Mouse (Mus musculus): ENCODE data around the gene Cask. TPM values are rescaled to one million over a fixed set of nuclear protein-coding genes. Genes with fewer than 3 reads are reported as not detected.

Gene Cask
- polyA plus RNA-seq, 1 experiment from 2014 or later: 16.5 TPM

DNA sequence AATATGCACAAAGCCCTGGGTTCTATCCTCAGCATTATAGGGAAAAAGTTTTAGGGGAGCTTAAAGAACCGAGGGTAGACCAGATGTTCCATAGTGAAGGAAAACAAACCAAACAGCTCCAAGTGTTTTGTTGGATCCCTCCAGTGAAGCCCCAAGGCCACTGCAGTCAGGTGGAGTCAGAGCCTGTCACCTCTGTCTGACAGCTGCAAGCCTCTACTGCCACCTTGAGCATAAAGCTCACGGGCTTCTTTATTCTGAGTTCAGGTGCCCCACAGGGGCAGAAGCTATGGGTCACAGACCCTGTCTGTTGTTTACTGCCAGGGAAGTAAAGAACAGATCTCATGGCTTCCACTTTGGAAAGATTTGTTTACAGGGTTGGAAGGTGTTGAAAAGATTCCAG is 338.0 kb downstream of the Cask start:
- 50% methylated on average over 2 of the region's 2 CpGs for WGBS
- ATAC-seq (ENCODE audit: insufficient number of reproducible peaks, insufficient read depth, low FRiP score, low TSS enrichment, low read depth): no peak
- Histone ChIP-seq H3K36me3 (no peaks in the 10 kb centered on the region), H3K4me3 (no peak overlapping the region), H3K4me2 (no peak overlapping the region), H3K4me1 (no peaks in the 10 kb centered on the region), H3K27me3 (peaks cover 22% of the 10 kb centered on the region; the same call in 1 of the 2 replicates), H3K27ac (no peak overlapping the region), H3K9ac (no peak overlapping the region), H3K9me3 (no peaks in the 10 kb centered on the region)

DNA sequence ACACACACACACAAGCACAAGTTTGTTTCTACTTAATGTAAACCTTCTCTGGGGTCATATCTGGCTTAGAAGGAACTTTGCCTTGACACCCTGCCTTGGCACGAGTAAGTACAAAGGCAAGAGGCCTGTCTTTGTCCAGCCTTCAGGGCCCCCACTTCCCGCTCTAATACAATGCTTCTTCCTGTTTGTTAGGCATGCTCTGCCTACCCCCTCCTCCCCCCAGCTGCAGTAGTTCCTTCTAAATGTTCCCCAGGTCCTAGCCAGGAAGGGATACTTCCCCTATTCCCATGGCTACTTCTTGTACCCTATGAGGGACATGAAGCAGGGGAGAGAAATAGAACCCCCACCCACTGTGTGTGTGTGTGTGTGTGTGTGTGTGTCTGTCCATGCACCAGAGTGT is 344.8 kb downstream of the Cask start:
- Histone ChIP-seq H3K27ac (no peak overlapping the region), H3K36me3 (no peaks in the 10 kb centered on the region), H3K27me3 (0 out of 2 replicates have a peak, but pooled peaks cover 3% of the 10 kb centered on the region), H3K4me1 (no peaks in the 10 kb centered on the region), H3K4me2 (no peak overlapping the region), H3K9ac (no peak overlapping the region), H3K9me3 (no peaks in the 10 kb centered on the region), H3K4me3 (no peak overlapping the region)
- ATAC-seq (ENCODE audit: insufficient number of reproducible peaks, insufficient read depth, low FRiP score, low TSS enrichment, low read depth): no peak
- 60% methylated on average over 2 of the region's 2 CpGs for WGBS

DNA sequence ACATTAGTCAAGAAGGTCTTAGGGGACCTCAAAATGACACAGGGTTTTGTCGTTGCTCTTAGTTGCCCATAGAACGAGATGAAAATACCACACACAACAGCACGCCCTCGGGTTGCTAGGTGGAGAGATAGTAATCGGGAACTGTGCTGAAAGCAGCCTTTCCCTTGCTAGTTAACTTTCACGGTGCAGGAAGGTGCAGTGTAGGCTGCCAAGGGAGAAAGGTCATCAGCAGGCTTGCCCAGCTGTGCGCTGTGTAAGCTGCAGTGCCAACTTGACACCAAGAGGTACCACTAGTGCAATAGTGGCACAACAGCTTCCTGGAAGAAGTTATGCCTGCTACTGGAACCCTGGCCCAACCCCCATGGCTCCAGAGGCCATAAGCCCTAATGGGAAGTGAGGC is 346.8 kb downstream of the Cask start:
- WGBS: 86% methylated on average over 7 of the region's 7 CpGs
- H3K27me3 ChIP-seq: 0 out of 2 replicates have a peak, but pooled peaks cover 3% of the 10 kb centered on the region
- H3K4me2 ChIP-seq: no peak overlapping the region
- H3K9ac ChIP-seq: no peak overlapping the region
- no peaks in the 10 kb centered on the region for H3K9me3 ChIP-seq
- ATAC-seq (ENCODE audit: insufficient number of reproducible peaks, insufficient read depth, low FRiP score, low TSS enrichment, low read depth): no peak
- H3K36me3 ChIP-seq: no peaks in the 10 kb centered on the region
- no peak overlapping the region for H3K4me3 ChIP-seq
- H3K4me1 ChIP-seq: no peaks in the 10 kb centered on the region
- no peak overlapping the region for H3K27ac ChIP-seq

DNA sequence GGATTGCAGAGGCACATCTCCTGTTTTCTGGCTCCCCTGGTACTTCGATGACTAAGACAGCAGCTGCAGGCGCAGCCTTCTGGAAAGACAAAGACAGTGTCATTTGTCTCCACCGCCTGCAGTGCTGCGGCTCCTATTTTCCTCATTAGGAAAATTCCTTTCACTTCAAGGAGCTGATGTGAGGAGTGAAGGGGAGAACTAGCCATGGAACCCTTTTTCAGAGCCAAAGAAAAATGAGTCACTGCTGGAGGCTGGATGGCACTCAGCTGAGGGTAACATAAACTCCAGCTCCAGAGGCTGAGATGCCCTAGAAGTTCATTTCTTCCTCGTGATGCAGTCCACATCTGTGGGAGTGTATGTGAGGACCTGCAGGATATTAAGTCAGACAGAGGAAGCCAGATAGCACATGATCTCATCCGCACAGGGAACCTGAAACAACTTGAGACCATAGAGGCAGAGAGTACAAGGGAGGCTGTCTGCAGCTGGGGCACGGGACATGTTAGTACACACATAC is 348.2 kb downstream of the Cask start:
- Histone ChIP-seq H3K9me3 (no peaks in the 10 kb centered on the region), H3K9ac (no peak overlapping the region), H3K27ac (no peak overlapping the region), H3K4me1 (no peaks in the 10 kb centered on the region), H3K27me3 (0 out of 2 replicates have a peak, but pooled peaks cover 3% of the 10 kb centered on the region), H3K4me2 (no peak overlapping the region), H3K4me3 (no peak overlapping the region), H3K36me3 (no peaks in the 10 kb centered on the region)
- WGBS: 59% methylated on average over 7 of the region's 7 CpGs
- ATAC-seq (ENCODE audit: insufficient number of reproducible peaks, insufficient read depth, low FRiP score, low TSS enrichment, low read depth): no peak

DNA sequence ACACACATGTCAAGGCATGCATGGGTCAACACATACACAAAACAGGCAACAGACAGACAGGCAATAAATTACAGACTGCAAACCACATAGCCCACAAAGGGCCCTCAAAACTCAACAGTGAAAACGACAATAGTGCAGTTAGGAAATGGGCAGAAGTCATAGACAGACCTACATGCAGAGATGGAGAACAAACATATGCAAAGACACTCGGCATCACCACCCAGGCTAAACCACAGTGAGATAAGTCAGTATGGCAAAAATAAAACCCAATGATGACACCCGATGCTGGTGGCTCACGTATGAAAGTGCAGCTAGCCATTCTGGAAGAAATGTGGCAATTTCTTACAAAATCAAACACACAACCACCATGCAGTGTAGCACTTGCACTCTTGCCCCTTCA is 350.9 kb downstream of the Cask start:
- Histone ChIP-seq H3K4me1 (no peaks in the 10 kb centered on the region), H3K4me3 (no peak overlapping the region), H3K27me3 (peaks cover 15% of the 10 kb centered on the region), H3K9ac (no peak overlapping the region), H3K9me3 (no peaks in the 10 kb centered on the region), H3K27ac (no peak overlapping the region), H3K36me3 (no peaks in the 10 kb centered on the region), H3K4me2 (no peak overlapping the region)
- WGBS: 78% methylated on average over 4 of the region's 4 CpGs
- no peak for ATAC-seq (ENCODE audit: insufficient number of reproducible peaks, insufficient read depth, low FRiP score, low TSS enrichment, low read depth)

DNA sequence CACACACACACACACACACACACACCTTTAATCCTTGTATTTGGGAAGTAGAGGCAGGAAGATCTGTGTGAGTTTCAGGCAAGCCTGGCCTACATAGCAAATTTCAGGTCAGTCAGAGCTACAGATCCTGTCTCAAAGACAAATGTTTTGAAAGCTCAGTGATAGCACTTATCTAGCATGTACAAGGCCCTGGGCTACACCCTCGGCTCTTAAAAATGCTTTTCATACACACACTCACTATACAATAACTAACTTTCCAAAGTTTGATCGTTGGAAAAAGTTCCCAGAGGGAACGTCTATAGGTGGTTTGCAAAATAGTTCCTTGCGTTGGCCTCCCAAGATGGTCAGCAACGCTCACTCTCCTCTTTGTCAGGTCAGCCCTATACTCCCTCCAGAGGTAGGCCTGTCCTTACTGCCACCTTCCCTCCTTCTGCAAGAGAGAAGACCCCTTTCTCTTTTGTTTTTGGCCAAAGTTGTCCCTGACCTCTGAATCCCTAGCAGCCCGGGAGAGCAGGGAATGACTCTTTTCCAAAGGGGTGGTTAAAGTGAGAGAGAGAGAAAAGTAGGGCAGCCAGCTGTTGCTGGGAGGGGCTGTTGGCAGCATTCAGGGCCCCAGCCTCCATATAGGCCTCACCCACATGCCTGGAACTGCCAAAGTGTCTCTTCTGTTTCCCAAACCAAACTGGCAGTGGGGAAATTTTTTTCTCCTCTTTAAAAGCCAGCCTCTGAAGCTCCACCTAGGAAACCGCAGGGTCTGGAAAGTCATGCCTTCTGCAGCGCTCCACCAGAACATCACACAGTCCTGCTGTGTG is 356.1 kb downstream of the Cask start:
- H3K4me2 ChIP-seq: no peak overlapping the region
- no peak overlapping the region for H3K9ac ChIP-seq
- peaks cover 27% of the 10 kb centered on the region for H3K27me3 ChIP-seq
- H3K4me3 ChIP-seq: no peak overlapping the region
- no peaks in the 10 kb centered on the region for H3K4me1 ChIP-seq
- H3K9me3 ChIP-seq: no peaks in the 10 kb centered on the region
- WGBS: 78% methylated on average over 8 of the region's 8 CpGs
- H3K27ac ChIP-seq: no peak overlapping the region
- H3K36me3 ChIP-seq: no peaks in the 10 kb centered on the region
- ATAC-seq (ENCODE audit: insufficient number of reproducible peaks, insufficient read depth, low FRiP score, low TSS enrichment, low read depth): no peak

DNA sequence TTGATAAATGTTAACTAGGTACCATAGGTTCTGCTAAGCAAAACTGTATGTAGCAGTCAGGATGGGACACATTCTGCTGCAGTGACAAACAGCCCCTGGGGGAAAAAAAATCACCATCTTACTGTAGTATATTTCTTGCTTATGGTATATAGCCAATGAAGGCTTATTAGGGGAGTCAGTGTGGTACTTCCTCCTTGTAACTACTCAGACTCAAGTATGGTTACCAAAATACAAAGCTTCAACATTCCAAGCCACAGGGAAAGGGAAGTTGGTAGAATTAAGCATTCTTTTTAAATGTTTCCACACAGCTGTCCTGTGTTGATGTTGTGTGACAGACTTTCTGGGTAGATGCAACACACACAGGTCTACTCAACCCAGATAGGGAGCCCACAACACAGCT is 358.2 kb downstream of the Cask start:
- no peak for ATAC-seq (ENCODE audit: insufficient number of reproducible peaks, insufficient read depth, low FRiP score, low TSS enrichment, low read depth)
- H3K4me1 ChIP-seq: no peaks in the 10 kb centered on the region
- no peak overlapping the region for H3K9ac ChIP-seq
- H3K27me3 ChIP-seq: peaks cover 27% of the 10 kb centered on the region
- H3K4me2 ChIP-seq: no peak overlapping the region
- no peaks in the 10 kb centered on the region for H3K36me3 ChIP-seq
- H3K4me3 ChIP-seq: no peak overlapping the region
- no peaks in the 10 kb centered on the region for H3K9me3 ChIP-seq
- no peak overlapping the region for H3K27ac ChIP-seq

DNA sequence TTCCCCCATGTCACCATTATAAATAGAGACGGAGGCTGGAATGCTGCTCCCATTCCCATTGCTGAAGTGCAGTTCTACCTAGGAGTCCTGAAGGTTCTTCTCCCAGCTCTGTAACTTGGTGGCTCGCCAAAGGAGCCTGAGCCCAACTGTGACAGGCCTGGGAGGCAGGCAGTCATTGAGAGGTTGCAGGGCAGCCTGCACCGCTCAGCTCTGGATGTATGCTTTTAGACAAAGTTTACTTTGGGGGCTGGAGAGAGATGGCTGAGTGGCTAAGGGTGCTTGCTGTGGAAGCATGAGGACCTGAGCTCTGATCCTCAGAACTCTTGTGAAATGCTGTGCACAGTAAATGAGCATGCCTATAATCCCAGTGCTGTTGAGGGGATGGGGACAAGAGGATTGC is 360.2 kb downstream of the Cask start:
- Histone ChIP-seq H3K27me3 (peaks cover 29% of the 10 kb centered on the region; the same call in 1 of the 2 replicates), H3K4me1 (no peaks in the 10 kb centered on the region), H3K36me3 (no peaks in the 10 kb centered on the region), H3K9ac (no peak overlapping the region), H3K4me2 (no peak overlapping the region), H3K27ac (no peak overlapping the region), H3K4me3 (no peak overlapping the region), H3K9me3 (no peaks in the 10 kb centered on the region)
- ATAC-seq (ENCODE audit: insufficient number of reproducible peaks, insufficient read depth, low FRiP score, low TSS enrichment, low read depth): no peak
- 82% methylated on average over 3 of the region's 3 CpGs for WGBS

DNA sequence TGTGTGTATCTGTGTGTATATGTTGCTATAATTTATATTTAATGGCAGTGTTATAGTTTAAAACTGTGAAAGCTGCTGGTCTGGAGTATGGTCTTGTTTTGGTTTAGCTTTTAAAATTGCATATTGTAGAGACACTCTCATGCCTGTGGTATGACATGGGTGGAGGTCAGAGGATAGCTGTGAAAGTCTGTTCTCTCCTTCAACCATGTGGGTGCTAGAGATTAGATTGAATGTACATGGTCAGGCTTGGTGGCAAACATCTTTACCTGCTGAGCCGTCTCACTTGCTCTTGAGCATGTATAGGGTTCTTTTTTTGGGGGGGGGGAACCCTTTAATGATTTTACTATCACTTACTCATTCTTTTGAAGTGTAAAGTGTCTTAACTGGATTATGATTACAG is 361.4 kb downstream of the Cask start:
- 62% methylated on average over 1 of the region's 1 CpGs for WGBS
- H3K4me1 ChIP-seq: no peaks in the 10 kb centered on the region
- H3K9ac ChIP-seq: no peak overlapping the region
- no peaks in the 10 kb centered on the region for H3K36me3 ChIP-seq
- H3K27ac ChIP-seq: no peak overlapping the region
- H3K9me3 ChIP-seq: no peaks in the 10 kb centered on the region
- no peak for ATAC-seq (ENCODE audit: insufficient number of reproducible peaks, insufficient read depth, low FRiP score, low TSS enrichment, low read depth)
- no peak overlapping the region for H3K4me3 ChIP-seq
- H3K27me3 ChIP-seq: peaks cover 28% of the 10 kb centered on the region; the same call in 1 of the 2 replicates
- H3K4me2 ChIP-seq: no peak overlapping the region

DNA sequence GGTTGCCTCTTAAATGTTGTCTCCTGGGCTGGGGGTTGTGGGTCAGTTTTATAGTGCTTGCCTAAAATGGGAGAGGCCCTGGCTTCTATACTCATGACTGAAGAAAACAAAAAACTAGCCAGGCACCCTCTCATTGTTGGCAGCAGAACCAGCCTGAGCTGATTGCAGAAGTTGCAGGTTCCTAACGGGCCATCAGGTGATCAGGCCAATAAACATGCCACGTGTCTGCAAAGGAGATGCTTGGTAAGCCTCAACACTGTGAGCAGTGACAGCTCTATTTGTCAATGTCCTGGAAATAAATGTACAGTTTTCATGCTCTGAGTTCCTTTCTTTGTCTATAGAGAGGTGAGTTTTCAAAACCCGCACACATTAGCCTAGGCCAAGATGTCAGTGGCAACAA is 362.2 kb downstream of the Cask start:
- 78% methylated on average over 3 of the region's 3 CpGs for WGBS
- H3K4me2 ChIP-seq: no peak overlapping the region
- ATAC-seq (ENCODE audit: insufficient number of reproducible peaks, insufficient read depth, low FRiP score, low TSS enrichment, low read depth): no peak
- H3K27me3 ChIP-seq: peaks cover 30% of the 10 kb centered on the region; the same call in 1 of the 2 replicates
- no peak overlapping the region for H3K9ac ChIP-seq
- H3K9me3 ChIP-seq: no peaks in the 10 kb centered on the region
- H3K27ac ChIP-seq: no peak overlapping the region
- H3K4me1 ChIP-seq: no peaks in the 10 kb centered on the region
- no peak overlapping the region for H3K4me3 ChIP-seq
- no peaks in the 10 kb centered on the region for H3K36me3 ChIP-seq

DNA sequence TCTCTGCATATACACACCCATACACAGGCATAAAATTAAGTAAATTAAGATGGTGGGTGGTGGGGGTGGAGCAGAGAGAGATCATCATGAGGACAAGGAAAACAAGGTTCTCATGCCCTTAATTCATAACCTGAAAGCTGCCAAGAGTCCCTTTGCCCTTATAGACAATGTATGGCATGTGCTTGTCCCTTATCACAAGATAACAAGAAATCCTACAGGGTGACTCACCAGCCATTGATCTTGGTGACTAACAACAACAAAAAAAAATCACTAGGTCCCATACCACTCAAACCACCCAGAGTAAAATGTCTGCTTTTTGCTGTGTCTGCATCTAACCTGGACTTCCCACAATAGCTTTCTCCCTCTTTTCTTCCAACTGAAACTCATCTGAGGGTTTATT is 366.7 kb downstream of the Cask start:
- H3K27ac ChIP-seq: no peak overlapping the region
- H3K9ac ChIP-seq: no peak overlapping the region
- H3K27me3 ChIP-seq: peaks cover 18% of the 10 kb centered on the region; the same call in 1 of the 2 replicates
- no peak overlapping the region for H3K4me3 ChIP-seq
- H3K4me2 ChIP-seq: no peak overlapping the region
- no peaks in the 10 kb centered on the region for H3K36me3 ChIP-seq
- H3K9me3 ChIP-seq: no peaks in the 10 kb centered on the region
- ATAC-seq (ENCODE audit: insufficient number of reproducible peaks, insufficient read depth, low FRiP score, low TSS enrichment, low read depth): no peak
- no peaks in the 10 kb centered on the region for H3K4me1 ChIP-seq

DNA sequence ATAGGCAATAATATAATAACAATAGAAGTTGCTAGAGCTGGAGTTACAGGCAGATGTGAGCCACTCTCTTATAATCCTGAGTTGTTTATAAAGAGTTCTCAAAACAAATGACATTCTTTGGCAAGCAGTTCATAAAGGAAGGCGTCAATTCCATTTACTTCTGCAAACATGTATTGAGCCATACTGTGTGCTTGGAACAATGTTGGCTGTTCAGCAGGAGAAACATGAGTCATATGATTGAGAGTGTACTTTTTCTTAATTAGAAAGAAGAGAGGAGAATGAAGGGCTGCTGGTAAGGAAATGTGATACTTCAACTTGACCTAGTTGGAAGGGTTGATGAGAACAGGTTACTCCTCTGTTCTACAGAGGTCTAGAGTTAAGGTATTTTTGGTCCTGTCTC is 368.6 kb downstream of the Cask start:
- Histone ChIP-seq H3K4me1 (no peaks in the 10 kb centered on the region), H3K4me3 (no peak overlapping the region), H3K9ac (no peak overlapping the region), H3K27ac (no peak overlapping the region), H3K9me3 (no peaks in the 10 kb centered on the region), H3K4me2 (no peak overlapping the region), H3K27me3 (peaks cover 25% of the 10 kb centered on the region; the same call in 1 of the 2 replicates), H3K36me3 (no peaks in the 10 kb centered on the region)
- ATAC-seq (ENCODE audit: insufficient number of reproducible peaks, insufficient read depth, low FRiP score, low TSS enrichment, low read depth): no peak
- 67% methylated on average over 1 of the region's 1 CpGs for WGBS

Data from embryonic facial prominence, embryonic 13.5 days (tissue).